Mouse (Mus musculus) hindlimb bud, embryonic 11.5 days (tissue): ENCODE measurements around the gene Snf8.

Experiments used
- DNase-seq: peaks from one replicate; pipeline ENCODE4 v3.0.0-alpha.2; 2012; ENCODE audit warnings: low read depth, low spot score; ENCODE audit errors: extremely low spot score

The Snf8 gene

GRCm38 (mm10) chr11:96034596-96035052 lies at the start of gene Snf8:
Snf8 (plus strand) TSS chr11:96034885.
- DNase-seq: peak; percentile 67

DNA sequence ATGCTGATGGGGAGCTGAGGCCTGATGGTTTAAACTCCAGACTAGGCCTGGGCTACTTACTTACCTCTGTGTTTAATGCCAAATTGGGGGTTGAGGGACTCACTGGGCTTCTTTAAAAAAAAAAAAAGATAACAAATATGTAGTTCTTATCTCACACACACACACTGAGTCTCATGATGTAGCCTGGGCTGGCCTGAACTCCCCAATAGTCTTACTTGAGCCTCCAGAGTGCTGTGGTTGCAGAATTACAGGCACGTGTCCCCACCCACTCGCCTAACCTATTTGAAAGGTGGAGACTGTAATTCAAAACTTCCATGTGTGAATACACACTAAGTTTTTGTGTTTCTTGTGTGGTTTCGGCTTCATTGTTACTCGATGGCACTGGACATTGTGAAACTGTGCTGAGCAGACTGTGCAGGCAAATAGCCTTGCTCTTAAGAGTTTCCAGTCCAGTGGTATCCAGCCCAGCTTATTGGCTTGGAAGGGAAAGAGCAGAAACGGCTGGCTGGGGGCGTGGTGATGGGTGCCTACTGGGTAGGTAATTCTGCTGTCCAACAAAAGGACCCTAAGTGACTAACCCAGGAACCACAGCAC lies 46.7 kb upstream of the Snf8 start:
- DNase-seq: no peak

- no peak for DNase-seq
These were observed 46.2 kb upstream of the Snf8 start for GRCm38 (mm10) chr11:95988533-95988932.

- no peak for DNase-seq
These were observed 44.8 kb upstream of the Snf8 start for GRCm38 (mm10) chr11:95989864-95990263.

DNA sequence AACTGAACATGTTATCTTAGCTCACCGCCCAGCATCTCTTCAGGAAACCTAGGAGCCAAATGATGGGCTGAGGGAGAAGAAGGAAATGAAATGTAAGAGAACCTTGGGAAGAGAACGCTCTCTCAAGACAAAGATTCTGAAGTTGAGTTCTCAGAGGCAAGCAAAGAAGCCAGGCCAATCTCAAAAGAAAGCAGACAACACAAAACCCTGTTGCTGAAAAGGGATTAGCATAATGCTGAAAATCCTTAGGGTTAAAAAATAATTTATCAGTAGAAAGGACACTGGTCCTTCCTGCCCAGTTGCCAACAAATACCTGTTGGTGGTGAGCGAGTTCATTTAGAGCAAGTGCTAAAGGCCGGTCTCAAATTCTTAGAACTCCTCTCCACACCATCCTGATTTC lies 44.3 kb upstream of the Snf8 start:
- DNase-seq: no peak

DNA sequence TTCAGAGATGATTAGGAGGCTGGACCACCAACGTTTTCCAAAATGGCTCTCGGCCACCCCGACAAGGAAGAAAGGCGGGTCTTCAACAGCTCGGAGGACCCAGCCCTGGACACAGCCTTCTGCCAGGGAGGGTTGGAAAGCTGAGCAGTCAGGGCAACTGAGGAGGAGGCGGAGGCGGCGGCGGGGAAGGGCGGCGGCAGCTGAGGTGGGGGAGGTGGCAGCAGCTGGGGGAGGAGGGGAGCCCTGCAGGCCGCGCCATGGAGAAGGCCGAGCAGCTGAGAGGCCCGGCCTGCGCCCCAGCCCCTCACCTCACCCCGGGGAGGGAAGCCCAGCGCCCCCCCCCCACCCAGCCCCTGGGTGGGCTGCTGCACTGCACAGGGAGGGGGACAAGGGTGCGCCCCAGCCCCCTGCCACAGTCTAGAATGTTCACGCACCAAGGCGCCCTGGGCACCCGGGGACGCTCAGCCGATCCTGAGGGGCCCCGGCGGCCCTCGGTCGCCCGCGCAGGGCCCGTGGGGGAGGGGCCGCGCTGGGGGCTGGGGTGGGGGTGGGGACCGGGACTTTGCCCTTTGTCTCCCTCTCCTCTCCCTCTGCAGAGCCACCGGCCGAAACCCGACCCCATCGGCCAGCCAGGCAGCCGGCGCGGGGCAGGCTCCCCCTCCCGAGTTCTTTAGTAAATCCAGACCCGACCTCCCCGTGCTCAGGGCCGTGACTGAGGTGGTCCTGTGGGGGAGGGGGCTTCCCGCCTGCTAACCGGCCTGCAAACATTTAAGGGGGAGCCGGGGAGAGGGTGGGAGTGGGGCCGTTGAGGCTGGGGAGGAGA lies 43.6 kb upstream of the Snf8 start:
- DNase-seq: no peak

- no peak for DNase-seq
These were observed 40.5 kb upstream of the Snf8 start for GRCm38 (mm10) chr11:95994151-95994550.

- no peak for DNase-seq
These were observed 31.4 kb upstream of the Snf8 start for GRCm38 (mm10) chr11:96003100-96003900.

GRCm38 (mm10) chr11:96003969-96004792 lies 30.5 kb upstream of the Snf8 start:
- no peak for DNase-seq

- DNase-seq: no peak
These were observed 29.8 kb upstream of the Snf8 start for GRCm38 (mm10) chr11:96004793-96005402.

DNA sequence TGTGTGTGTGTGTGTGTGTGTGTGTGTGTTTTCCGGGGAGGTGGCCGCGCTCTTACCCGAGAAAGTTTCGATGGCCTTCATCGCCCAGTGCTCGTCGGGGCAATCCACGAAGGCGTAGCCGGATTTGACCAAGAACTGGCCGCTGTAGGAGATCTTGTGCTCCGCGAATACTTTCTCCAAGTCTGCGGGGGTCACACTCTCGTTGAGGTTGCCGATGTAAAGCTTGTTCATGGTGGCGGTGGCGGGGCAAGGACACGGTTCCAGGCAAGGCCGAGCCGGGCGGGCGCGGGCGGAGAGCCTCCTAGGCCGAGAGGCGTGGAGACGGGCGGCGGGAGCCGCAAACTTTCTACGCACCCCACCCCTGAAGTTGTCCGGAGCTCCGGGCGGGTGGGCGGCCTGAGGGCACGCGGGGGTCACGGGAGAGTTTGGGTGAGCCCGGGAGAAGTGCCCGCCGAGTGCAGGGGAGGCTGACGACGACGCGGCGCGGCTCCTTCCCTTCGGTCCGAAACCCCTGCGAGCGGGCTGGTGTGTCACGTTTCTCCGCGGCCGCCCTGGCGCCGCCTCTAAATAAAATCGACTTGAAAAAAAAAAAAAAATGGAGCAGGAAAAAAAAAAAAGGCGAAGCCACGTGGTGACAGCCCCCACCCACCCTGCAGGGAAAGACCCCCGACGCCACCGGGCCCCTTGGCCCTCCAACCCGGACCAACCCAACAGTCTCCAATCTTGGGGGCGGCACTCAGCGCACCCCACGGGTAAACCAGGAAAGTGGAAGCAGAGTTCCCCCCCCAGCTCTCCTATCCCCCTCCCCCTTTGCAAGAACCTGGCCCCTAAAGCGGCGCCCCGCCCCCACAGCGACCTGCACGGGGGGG lies 29.0 kb upstream of the Snf8 start, which contains the start of gene Igf2bp1:
TSS of gene Igf2bp1 (minus strand) at position 538 of the 869 bp plus-strand sequence.
- DNase-seq: no peak

DNA sequence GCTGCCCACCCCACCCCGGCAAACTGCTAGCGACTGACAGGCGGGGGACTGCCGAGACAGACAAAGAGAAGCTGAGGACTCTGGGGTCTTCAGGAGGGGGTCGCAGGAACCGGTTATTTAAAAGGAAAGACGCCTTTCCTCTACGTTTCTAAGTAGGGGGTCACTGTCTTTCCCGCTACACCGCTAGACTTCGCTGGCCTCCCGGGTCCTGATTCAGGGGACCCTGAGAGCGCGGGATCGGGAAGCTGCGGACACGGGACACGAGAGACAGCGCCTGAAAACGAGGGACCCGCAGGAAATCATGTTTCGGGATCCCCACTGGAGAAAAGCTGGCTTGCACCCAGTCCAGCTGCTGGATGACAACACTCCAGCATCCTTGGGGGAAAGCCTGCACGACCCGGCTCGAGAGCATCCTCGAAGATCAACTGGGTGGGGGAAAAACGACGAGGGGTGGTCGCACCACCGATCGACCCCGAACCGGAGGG lies 28.3 kb upstream of the Snf8 start:
- DNase-seq: no peak

DNA sequence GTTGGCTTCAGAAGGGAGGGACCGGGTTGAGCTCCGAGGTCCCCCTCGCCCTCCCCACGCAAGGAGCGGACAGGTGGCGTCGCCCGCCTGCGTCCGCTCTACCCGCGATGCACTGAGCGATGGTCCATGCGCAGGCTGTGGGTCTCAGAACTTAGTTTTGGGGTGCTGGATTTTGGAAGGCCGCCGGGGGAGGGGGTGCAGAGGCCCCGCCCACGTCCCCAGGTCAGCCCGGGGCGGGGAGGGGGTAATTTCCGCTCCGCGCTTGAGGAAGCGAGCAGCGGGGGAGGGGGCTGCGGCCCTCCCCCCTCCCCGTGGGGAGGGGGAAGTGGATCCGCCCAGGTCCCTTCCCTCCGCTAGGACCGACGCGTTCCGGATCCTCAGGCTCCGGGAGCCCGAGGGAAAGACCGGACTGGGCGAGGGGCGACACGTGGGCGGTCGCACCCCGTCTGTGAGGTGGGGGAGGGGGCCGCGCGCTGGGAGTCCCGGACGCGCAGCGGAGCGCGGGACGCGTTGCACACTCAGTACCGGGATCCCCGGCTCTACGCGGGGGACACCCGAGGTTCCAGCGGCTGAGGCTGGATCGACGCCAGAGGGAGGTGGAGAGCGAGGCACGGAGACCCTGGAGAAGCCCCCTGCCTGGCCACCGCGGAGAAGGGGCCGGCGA lies 27.7 kb upstream of the Snf8 start:
- DNase-seq: peak; percentile 83

GRCm38 (mm10) chr11:96007516-96008235 lies 27.0 kb upstream of the Snf8 start:
- no peak for DNase-seq

DNA sequence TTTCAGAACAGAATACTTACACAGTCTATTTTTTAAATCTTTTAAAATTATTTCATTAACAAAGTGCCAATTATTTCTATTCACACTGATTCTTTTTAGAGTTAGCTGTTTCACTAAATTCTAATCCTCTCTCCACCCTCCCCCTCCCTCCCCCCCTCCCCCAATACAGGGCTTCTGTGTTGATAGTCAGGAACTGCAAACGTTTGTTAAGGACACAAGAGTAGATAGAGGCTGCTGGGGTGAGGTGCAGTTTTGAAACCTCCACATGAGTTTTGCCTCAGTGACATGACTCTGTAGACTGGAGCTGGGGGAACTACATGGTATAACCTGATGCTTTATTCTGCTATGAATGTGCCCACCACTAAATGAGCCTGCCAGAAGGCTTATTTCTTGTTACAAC lies 25.9 kb upstream of the Snf8 start:
- DNase-seq: no peak

DNA sequence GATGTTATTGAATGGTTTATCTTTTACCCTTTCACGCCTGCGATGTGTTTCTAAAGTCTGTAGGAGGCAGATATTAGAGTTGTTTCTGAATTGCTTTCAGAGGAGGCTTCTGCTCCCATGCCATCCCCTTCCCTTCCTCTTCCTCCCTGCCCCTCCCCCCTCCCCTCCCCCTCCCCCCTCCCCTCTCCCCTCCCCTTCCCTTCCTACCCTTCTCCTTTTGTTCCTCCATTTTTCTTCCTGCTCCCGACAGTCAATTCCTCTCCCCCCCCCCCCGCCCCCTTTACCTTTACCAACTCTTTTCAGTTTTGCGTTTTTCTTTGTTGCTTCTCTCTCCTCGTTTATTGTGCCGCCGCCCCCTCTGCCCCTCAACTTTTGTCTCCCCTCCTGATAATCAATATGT lies 22.7 kb upstream of the Snf8 start:
- DNase-seq: no peak

DNA sequence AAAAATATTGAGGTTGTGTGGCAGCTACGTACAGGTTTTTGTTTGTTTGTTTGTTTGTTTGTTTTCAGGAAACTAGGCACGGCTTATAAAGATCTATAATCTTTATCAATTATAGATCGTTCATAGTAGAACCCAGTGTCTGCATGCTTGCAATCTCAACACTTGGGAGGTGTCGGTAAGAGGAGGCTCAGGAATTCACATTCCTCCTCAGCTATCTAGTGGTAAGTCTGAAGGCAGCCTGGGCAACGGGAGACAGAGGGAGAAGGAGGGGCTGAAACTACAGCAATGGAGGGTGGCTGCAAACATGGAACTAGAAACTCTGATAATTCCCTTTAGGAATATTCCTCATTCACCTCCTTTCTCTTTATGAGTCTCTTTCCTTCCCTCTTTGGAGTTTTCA lies 19.3 kb upstream of the Snf8 start:
- no peak for DNase-seq

- no peak for DNase-seq
These were observed 16.7 kb upstream of the Snf8 start for GRCm38 (mm10) chr11:96017941-96018351.
